Mouse (Mus musculus) B cell, adult 2 months (primary cell): ENCODE data around the gene 4930512M02Rik.
"Not testable (repeated sequence)": the region's sequence is repeated elsewhere in the genome, so short reads cannot be mapped to it uniquely, and the experiment has no call there.

Experiments used
- DNase-seq, 2 experiments: peaks; one replicate each; pipeline ENCODE4 v3.0.0; 2022

Gene 4930512M02Rik

DNA sequence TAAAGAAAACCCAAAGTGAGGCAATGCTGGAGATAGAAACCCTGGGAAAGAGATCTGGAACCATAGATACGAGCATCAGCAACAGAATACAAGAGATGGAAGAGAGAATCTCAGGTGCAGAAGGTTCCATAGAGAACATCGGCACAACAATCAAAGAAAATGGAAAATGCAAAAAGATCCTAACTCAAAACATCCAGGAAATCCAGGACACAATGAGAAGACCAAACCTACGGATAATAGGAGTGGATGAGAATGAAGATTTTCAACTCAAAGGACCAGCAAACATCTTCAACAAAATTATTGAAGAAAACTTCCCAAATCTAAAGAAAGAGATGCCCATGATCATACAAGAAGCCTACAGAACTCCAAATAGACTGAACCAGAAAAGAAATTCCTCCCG, at the start of gene 4930512M02Rik:
4930512M02Rik (minus strand) TSS at position 101 of the 400 bp plus-strand sequence.
- not testable (repeated sequence) for DNase-seq

DNA sequence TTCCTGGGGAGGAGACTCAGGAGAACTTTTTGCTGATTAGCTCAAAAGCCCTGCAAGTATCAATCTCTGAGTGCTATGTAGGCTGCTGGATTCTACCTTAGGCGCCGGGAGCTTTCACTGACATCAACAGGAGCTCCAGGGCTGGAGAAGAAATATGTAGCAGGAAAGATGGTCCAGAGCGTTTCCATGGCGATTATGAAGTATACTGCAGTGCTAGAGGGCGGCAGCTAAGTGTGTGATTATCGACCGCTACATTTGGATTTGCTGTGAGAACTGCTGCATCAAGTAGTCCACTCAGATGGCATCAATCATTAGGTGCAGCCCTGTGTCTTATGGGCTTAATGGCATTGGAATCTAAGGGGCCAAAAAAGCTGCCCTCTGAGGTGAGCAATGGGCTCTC, 49.5 kb upstream of the 4930512M02Rik start:
- DNase-seq = no peak

DNA sequence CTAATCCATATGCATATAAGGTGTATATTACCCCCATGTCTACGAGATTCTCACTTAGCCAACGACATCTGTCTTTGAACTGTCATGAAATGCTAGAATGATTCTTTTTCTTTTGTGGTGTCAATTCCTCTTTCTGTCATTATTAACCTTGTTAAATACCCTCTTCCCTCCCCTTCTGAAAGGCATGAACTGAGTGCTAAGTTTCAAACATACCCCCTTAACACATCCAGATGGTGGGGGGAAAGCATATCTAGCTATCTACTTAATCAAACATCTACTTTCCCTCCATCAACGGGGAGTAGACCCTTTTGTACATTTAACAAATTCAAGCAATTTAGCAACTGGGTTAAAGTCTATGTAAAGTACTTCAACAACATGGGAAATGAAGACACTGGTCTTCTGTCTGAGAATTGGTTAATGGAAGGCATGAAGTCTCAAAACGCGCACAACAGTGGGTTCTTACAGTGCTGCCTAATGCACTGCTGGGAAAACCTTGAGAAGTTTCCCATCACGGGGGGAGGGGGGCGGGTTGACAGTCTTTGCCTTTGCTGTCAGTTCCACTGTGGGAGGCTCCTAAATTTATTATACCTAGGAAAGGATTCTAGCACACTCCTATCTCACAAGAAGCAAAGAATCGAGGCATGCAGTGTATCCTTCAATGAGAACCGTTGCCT, 48.6 kb upstream of the 4930512M02Rik start:
- no peak for DNase-seq

GRCm38 (mm10) chr11:11675063-11675462, 47.4 kb upstream of the 4930512M02Rik start:
- DNase-seq = no peak

- DNase-seq = no peak
These were observed 45.3 kb upstream of the 4930512M02Rik start for GRCm38 (mm10) chr11:11672974-11673373.

GRCm38 (mm10) chr11:11667922-11668290, 40.3 kb upstream of the 4930512M02Rik start:
- DNase-seq = no peak

DNA sequence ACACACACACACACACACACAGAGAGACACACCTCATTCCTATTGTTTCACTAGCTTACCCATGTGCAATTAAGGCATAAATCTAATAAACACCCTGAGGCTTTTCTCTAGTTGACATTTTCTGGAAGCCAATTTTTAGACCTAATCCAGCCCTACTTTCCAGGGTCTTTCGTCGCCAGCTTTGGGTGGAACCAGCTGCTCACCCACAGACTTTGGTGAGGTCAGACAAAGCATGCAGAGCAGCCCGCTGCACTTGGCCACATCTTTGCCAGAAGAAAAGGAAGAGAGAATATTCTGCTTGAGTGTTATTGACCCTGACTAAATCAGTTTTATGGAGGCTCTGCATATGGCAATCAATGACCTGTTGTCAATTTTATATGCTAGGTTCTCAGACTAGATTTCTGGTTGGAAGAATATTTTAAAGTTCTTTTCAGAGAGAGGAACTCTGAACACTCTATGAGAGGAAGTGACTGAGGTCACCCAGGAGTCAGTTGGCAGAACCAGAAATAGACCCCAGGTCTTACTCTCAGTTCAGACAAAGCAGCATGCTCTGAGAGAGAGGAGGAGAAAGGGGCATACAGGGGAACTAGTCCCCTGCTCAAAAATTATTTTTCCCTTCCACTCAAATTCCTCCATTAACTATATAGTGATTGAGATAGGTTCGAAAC, 39.8 kb upstream of the 4930512M02Rik start:
- DNase-seq = peak; percentile 41 to 48

GRCm38 (mm10) chr11:11660651-11661050, 33.0 kb upstream of the 4930512M02Rik start:
- DNase-seq = no peak

DNA sequence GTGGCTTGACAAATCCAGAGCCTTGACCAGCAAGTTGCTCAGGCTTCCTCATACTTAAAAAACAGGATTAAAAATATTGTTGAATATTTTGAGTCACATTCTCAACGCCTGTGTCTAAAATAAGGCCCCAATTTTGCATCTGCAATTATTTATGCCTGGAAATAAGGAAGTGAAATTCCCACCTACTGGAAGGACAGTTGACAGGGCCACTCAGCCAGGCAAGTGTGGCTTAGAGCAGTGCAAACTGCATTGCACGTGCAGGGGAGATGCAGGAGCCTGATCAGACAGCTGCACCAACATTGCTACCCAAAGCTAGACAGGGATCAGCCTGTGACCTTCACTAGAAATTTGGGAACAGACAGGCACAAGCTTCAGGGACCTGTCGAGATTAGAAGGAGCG, 31.2 kb upstream of the 4930512M02Rik start:
- DNase-seq = no peak

DNA sequence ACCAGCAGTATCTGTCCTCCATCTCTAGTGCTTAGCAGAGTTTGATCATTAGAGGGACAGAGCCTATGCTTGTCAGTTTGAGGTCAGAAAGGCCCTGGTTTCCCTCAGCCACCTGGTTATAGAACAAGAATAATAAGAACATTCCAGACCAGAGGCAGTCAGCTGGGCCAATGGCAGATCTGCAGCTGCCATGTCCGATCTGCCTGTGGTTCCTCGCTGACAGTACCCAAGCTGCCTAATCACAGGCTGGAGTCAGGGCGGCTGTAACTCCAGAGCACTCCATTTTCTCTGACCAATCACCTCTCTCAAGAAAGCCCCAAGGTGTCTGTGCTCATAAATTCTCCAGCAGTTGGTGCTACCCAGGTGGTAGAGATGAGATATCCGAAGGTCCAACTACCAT, 30.0 kb upstream of the 4930512M02Rik start:
- no peak for DNase-seq

- peak; percentile 41 to 55 for DNase-seq
These were observed 29.4 kb upstream of the 4930512M02Rik start for GRCm38 (mm10) chr11:11656995-11657530.

- DNase-seq = no peak
These were observed 28.8 kb upstream of the 4930512M02Rik start for GRCm38 (mm10) chr11:11656388-11656787.

GRCm38 (mm10) chr11:11644303-11644702, 16.7 kb upstream of the 4930512M02Rik start:
- DNase-seq = no peak

DNA sequence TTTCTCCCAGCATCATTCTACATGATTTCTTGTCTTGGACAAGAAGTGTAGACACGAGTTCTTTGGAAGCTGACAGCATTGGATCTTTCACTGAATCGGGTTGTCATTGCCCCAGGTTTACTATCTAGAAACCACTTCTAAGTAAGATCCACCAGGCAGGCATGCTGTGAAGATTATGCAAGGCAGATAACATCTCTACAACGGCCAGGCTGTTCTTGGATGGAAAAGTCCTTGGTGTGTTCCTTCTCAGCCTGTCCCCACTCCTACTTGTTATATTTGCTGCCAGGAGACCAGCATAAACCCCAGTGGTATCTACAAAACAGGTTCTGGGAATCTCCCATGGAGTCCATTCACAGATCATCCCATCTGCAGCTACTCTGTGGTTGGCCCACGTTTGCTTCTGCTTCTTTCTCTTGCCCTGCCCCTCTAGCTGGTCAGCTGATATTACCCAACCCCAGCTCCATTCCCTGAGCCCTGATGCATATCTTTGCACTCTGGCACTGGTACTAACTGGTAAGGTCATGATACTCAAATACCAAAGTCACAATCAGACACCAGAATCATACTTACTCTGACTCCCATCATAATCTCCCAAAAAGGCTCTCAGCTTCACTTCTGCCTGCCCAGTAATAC, 3.4 kb downstream of the 4930512M02Rik start:
- no peak for DNase-seq

GRCm38 (mm10) chr11:11609243-11609642, 18.4 kb downstream of the 4930512M02Rik start:
- DNase-seq = no peak

- DNase-seq = no peak
These were observed 40.3 kb downstream of the 4930512M02Rik start for GRCm38 (mm10) chr11:11587327-11587726.

GRCm38 (mm10) chr11:11586423-11586822, 41.2 kb downstream of the 4930512M02Rik start:
- DNase-seq = no peak

GRCm38 (mm10) chr11:11573691-11574090, 53.9 kb downstream of the 4930512M02Rik start:
- DNase-seq = peak in 1 of 2 experiments; percentile 33

DNA sequence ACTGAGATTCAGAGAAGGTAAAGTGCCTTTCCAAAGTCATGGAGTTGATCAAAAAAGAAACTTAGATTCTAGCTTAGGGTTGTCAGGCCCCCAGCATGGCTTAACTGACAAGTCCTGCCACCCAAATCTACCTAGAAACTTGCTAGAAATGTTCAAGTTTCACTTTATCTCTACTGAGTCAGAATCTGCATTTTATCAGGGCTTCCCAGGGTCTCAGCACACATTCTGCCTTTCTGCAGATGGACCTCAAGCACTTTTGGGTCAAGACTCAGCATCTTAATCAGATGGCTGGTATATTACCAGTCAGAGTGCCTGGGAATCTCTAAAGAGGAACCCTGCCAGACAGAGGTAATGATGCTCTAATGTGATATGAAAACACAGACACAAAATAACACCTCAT, 56.9 kb downstream of the 4930512M02Rik start:
- no peak for DNase-seq

- peak; percentile 72 to 78 for DNase-seq
These were observed 58.0 kb downstream of the 4930512M02Rik start for GRCm38 (mm10) chr11:11569466-11570132.

DNA sequence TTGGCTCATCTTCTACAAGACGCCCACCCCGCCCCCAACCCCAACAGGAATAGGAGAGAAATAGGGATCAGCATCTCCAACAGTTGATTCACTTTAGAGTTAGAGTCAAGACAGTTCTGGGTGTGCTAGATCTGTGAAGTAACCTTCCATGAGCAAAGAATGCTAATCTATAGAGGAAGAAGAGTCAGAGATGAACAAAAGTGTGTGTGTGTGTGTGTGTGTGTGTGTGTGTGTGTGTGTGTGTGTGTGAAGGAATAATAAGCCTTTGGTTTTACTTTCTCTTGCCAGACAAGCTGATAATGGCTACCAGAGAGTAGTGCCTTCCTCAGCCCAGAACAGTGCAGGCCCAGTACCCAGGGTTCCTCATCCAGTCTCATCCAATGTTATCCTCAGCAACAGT, 59.6 kb downstream of the 4930512M02Rik start:
- no peak for DNase-seq

DNA sequence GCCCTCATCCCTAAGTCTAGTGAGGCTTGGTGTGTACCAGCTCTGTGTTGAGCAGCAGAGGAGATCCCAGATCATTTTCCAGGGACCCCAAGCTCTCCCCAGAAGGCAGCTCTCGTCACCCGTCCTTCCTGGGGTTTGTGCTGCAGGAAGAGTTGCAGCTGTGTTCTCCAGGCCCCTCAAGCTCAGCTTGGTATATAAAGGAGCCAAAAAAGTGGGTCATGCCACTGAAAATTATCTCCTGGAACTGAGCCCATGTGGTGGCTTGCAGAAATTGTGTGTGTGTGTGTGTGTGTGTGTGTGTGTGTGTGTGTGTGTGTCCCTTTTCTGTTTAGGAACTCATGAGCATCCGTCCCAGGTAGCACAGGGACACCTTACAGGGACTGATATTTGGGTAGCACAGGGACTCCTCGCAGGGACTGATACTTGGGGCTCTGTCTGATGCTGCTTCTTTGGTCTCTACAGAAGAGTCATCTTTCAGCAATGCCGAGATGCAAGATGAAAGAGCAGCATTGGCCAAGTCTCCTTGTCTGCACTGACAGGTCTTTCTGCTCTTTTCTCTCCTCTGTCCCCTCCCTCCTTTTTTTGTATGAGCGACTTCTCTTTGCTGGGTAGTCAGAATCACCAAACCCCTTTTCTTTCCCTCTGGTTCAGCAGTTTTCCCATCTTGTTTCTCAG, 62.4 kb downstream of the 4930512M02Rik start:
- no peak for DNase-seq
